Mouse (Mus musculus): ENCODE measurements around the gene Znfx1. TPM values are rescaled to one million over a fixed set of nuclear protein-coding genes. Genes with fewer than 3 reads are reported as not detected.

Znfx1 gene
- polyA plus RNA-seq, 1 experiment from 2014 or later, result 6.7 TPM

DNA sequence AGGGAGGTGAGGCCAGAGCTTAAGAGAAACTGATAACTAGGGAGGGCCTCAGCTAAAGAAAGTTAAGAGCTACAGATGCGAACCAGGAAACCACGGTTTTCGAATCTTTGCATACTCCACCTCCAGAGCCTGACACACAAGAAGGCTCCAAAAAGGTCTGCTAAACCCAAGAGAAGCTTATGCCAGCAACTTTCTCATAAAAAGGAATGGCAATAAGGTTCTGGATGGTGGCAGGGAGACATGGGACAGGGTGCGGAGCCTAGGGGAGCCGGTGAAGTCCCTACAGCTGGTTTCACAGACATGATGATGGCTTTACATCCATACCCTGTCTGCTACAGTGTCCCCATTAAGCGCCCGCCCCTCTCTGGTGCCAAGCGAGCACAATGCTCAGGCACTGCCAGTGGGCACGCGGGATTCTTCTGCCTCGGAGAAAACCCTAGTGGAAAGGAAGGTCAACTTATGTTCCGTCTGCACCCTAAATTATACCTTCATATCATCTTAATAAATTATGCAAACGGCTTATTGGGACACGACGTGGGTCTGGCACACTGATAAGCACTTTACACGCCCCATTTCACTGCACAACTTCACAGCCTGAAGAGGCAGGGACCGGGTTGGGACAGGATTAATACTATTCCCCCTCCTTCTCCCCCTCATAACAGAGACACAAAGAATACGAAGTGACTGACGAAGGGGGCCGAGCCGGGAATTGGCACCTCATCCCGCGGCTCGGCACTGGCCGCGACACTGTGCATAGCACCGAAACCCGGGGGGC, 67.6 kb downstream of the Znfx1 start:
- peak overlapping the region; percentile 98 for H3K4me2 ChIP-seq
- peak overlapping the region; percentile 99 for H3K27ac ChIP-seq
- no peaks in the 10 kb centered on the region for H3K9me3 ChIP-seq
- WGBS, result 4% methylated on average over 28 of the region's 28 CpGs
- H3K4me1 ChIP-seq (replicated peaks), result peaks cover 47% of the 10 kb centered on the region
- H3K36me3 ChIP-seq, result no peaks in the 10 kb centered on the region
- no peaks in the 10 kb centered on the region for H3K27me3 ChIP-seq
- H3K9ac ChIP-seq (replicated peaks), result peak overlapping the region; percentile 98
- ATAC-seq (ENCODE audit: insufficient number of reproducible peaks, insufficient read depth, low FRiP score, low TSS enrichment, low read depth), result no peak
- H3K4me3 ChIP-seq (replicated peaks), result peak overlapping the region; percentile 100

DNA sequence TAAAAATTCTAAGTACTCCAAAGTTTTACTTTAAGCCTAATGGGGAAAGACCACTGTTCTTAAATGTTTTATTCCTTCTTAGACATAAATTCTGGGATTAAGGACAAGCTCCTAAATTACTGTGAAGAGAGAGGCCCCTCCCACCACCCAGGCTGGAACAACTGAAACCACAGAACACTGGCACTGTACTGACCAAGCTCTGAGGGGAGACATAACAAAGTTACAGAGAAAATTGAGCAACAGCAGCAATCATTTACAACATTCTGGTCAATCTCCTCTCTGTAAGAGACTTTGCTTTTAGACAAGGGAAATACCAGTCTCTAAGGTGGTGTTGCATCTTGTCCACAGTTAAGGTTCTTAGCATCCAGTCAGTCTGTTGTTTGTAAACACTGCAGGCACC, 70.9 kb downstream of the Znfx1 start:
- Histone ChIP-seq H3K27ac (peak overlapping the region; percentile 41), H3K4me1 (replicated peaks) (peaks cover 50% of the 10 kb centered on the region), H3K27me3 (no peaks in the 10 kb centered on the region), H3K36me3 (no peaks in the 10 kb centered on the region), H3K9me3 (no peaks in the 10 kb centered on the region), H3K9ac (replicated peaks) (no peak overlapping the region; the same call in 1 of the 2 replicates), H3K4me2 (no peak overlapping the region), H3K4me3 (replicated peaks) (no peak overlapping the region)
- no peak for ATAC-seq (ENCODE audit: insufficient number of reproducible peaks, insufficient read depth, low FRiP score, low TSS enrichment, low read depth)

DNA sequence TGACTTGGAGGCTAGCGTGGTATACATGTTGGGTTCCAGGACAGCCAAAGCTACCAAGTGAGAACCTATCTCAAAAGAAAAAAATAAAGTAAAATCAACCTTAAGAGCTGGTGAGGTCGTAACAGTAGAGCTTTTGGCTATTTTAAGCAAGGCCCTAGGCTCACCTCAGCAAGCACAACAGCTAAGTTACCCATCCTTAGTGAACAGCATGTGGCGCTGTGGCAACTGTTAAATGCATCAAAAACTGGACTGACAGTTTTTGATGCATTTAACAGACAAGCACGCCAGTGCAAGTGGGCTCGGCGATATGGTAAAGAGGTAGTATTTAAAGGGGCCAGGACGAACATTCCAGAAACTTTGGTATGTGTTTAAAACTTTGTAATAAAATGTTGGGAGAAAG, 72.0 kb downstream of the Znfx1 start:
- H3K4me2 ChIP-seq, result peak overlapping the region; percentile 23
- H3K9me3 ChIP-seq, result no peaks in the 10 kb centered on the region
- no peak overlapping the region for H3K9ac ChIP-seq (replicated peaks)
- no peaks in the 10 kb centered on the region for H3K36me3 ChIP-seq
- peak overlapping the region; percentile 62; the same call in 1 of the 2 replicates for H3K27ac ChIP-seq
- H3K4me1 ChIP-seq (replicated peaks), result peaks cover 46% of the 10 kb centered on the region
- no peak for ATAC-seq (ENCODE audit: insufficient number of reproducible peaks, insufficient read depth, low FRiP score, low TSS enrichment, low read depth)
- H3K27me3 ChIP-seq, result no peaks in the 10 kb centered on the region
- H3K4me3 ChIP-seq (replicated peaks), result no peak overlapping the region
- WGBS, result 53% methylated on average over 7 of the region's 7 CpGs

Other genes with a start within 250 kb of the Znfx1 start
- 169 and 172 TPM in 2 replicates for gene Cse1l, start 157.0 kb downstream of the Znfx1 start, polyA plus RNA-seq (2016; fragmentation: Nextera tagmentation; extraction: Ambion mirVana)
- gene Stau1, start 66.7 kb downstream of the Znfx1 start, polyA plus RNA-seq (2016; fragmentation: Nextera tagmentation; extraction: Ambion mirVana), result 113 and 120 TPM in 2 replicates
- 62.8 and 65.1 TPM in 2 replicates for gene Ddx27, start 47.8 kb downstream of the Znfx1 start, polyA plus RNA-seq (2016; fragmentation: Nextera tagmentation; extraction: Ambion mirVana)
- gene Kcnb1, start 127.1 kb upstream of the Znfx1 start, polyA plus RNA-seq (2016; fragmentation: Nextera tagmentation; extraction: Ambion mirVana), result 0.38 and 0.44 TPM in 2 replicates
- gene Ptgis, start 177.6 kb upstream of the Znfx1 start, polyA plus RNA-seq (2016; fragmentation: Nextera tagmentation; extraction: Ambion mirVana), result 23.9 and 27.0 TPM in 2 replicates

Measured in limb, embryonic 12.5 days (tissue).